In the genomic region with DNA sequence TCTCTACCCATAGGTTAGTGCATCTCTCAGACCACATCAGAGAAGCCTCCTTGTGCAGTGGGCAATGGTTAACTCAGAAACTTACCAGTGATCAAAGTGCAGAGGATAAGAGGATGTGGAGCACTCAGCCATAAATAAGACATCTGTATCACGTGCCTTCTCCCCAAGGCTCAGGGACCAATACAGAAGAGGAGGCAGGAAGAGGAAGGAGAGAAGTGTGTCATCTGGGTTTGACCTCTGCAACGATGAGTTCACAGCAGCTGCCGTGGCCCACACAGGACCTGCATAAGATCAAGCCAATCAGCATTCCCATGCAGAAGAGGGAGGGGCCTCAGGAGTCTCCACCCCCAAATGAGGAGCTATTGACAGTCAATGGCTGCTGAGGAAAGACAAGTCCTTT, we compare ENCODE assay signal across 14 mouse cellular contexts.
DNase-seq lines count a peak whose midpoint lies in the region; ATAC-seq and TF ChIP-seq lines count a peak whose summit lies in the region.
"Had no signal": no experiment of that assay in that cellular context is flagged by ENCODE, and none has a peak within 500 bp of the region (broad histone marks: within the 10 kb centered on the region; RNA-seq: fewer than 3 reads in every experiment).

No protein-coding gene starts in this region.

- H3K27me3 ChIP-seq in CH12.LX (replicated peaks), result peaks cover 43% of the 10 kb centered on the region
- H3K27me3 ChIP-seq in hindbrain, embryonic 16.5 days (replicated peaks; ENCODE audit: control insufficient read depth, insufficient read depth, low read length), result no peaks in the 10 kb centered on the region
- H3K27me3 ChIP-seq: embryonic facial prominence, embryonic 13.5 days; hindbrain, embryonic 12.5 days had no signal

- WGBS in hindbrain, embryonic 16.5 days, result 63% methylated on average over 3 of the region's 3 CpGs

- H3K79me2 ChIP-seq in CH12.LX (replicated peaks; ENCODE audit: control insufficient read depth, extremely low read depth, insufficient read depth, poor library complexity, severe bottlenecking), result no peaks in the 10 kb centered on the region

- no peak for TF ChIP-seq RAD21 in CH12.LX (IDR thresholded peaks at IDR 0.05; ENCODE audit: low read depth, low read length)

- in situ Hi-C loops in CH12.LX (cut with MboI; ENCODE audit: low pct_ligation_motif_present, low pct_unique_long_range_greater_than_20kb, low sequenced_read_pairs), result no loop called here
- in situ Hi-C loops in ES-E14 (cut with MboI; ENCODE audit: low sequenced_read_pairs in 2 of 2, unreplicated experiment in 2 of 2), result no loop called here

- TF ChIP-seq POLR2A in CH12.LX (IDR thresholded peaks at IDR 0.05; ENCODE audit: low read depth, low read length), result no peak

- dilution Hi-C loops in CH12.LX (cut with MboI; ENCODE audit: extremely low pct_ligation_motif_present, extremely low pct_unique_long_range_greater_than_20kb, low sequenced_read_pairs), result no loop called here

- ATAC-seq in hindbrain, embryonic 16.5 days, result no peak
- no peak for ATAC-seq in megakaryocyte, adult 5-6 weeks (ENCODE audit: poor library complexity, severe bottlenecking)

- TF ChIP-seq EP300 in CH12.LX (IDR thresholded peaks at IDR 0.05; ENCODE audit: low read length), result no peak

- H3K36me3 ChIP-seq in CH12.LX (replicated peaks in 1 of 2; ENCODE audit: control insufficient read depth in 1 of 2, insufficient read depth in 1 of 2, low read length in 1 of 2) (no peaks in the 10 kb centered on the region), ES-E14 (ENCODE audit: control insufficient read depth, insufficient read depth, low read length, poor library complexity, severe bottlenecking) (no peaks in the 10 kb centered on the region)
- no peaks in the 10 kb centered on the region for H3K36me3 ChIP-seq in hindbrain, embryonic 16.5 days (ENCODE audit: control insufficient read depth, insufficient read depth, low read length)
- H3K36me3 ChIP-seq: embryonic facial prominence, embryonic 13.5 days; hindbrain, embryonic 12.5 days had no signal

- H3K4me3 ChIP-seq in CH12.LX (replicated peaks in 1 of 3; ENCODE audit: low read depth in 2 of 3, low read length in 2 of 3, poor library complexity in 1 of 3) (no peak overlapping the region), ES-E14 (ENCODE audit: insufficient read depth in 1 of 2, low read depth in 1 of 2, low read length in 2 of 2, poor library complexity in 1 of 2, severe bottlenecking in 1 of 2) (no peak overlapping the region)
- no peak overlapping the region for H3K4me3 ChIP-seq in hindbrain, embryonic 16.5 days (ENCODE audit: low read length)
- H3K4me3 ChIP-seq: embryonic facial prominence, embryonic 13.5 days; hindbrain, embryonic 12.5 days; layer of hippocampus, adult 2 months had no signal

- H3K9me3 ChIP-seq in CH12.LX (replicated peaks; ENCODE audit: low read length) (no peaks in the 10 kb centered on the region), ES-E14 (ENCODE audit: control insufficient read depth, insufficient read depth, low read depth, low read length) (no peaks in the 10 kb centered on the region)
- H3K9me3 ChIP-seq in hindbrain, embryonic 16.5 days (ENCODE audit: control insufficient read depth, low read length), result no peaks in the 10 kb centered on the region
- H3K9me3 ChIP-seq: embryonic facial prominence, embryonic 13.5 days; hindbrain, embryonic 12.5 days had no signal

- H3K27ac ChIP-seq in CH12.LX (ENCODE audit: insufficient read depth, low read depth), result no peak overlapping the region
- H3K27ac ChIP-seq in ES-E14 (ENCODE audit: insufficient read depth, low read depth, low read length, poor library complexity, severe bottlenecking), result no peak overlapping the region
- no peak overlapping the region for H3K27ac ChIP-seq in hindbrain, embryonic 16.5 days (ENCODE audit: low read depth, low read length)
- H3K27ac ChIP-seq: embryonic facial prominence, embryonic 13.5 days; hindbrain, embryonic 12.5 days; layer of hippocampus, adult 2 months had no signal

- no peak for TF ChIP-seq CTCF in CH12.LX (conservative IDR thresholded peaks at IDR 0.05 in 1 of 2, IDR thresholded peaks at IDR 0.05 in 1 of 2; ENCODE audit: low read depth in 2 of 2, low read length in 2 of 2)

- H3K4me1 ChIP-seq in CH12.LX (ENCODE audit: control insufficient read depth in 1 of 2, insufficient read depth in 2 of 2), result no peaks in the 10 kb centered on the region
- no peaks in the 10 kb centered on the region for H3K4me1 ChIP-seq in ES-E14 (ENCODE audit: control insufficient read depth in 2 of 2, insufficient read depth in 2 of 2, low read length in 2 of 2, poor library complexity in 1 of 2)
- H3K4me1 ChIP-seq in hindbrain, embryonic 16.5 days (ENCODE audit: control insufficient read depth, insufficient read depth, low read depth, low read length), result no peaks in the 10 kb centered on the region

- DNase-seq in CH12.LX (ENCODE audit: extremely low read depth) (peak; percentile 20), ES-E14 (ENCODE audit: low read depth, low spot score) (peak; percentile 12)
- DNase-seq in kidney, adult 18-20 months, result peak; percentile 29
- peak; percentile 38 for DNase-seq in kidney, postnatal 14 days
- DNase-seq in cerebellum, adult 11-12 months, result no peak
- DNase-seq: adrenal gland, adult 2 months; cerebellum, adult 18-20 months; lung, postnatal 14 days had no signal

- no peak overlapping the region for H3K4me2 ChIP-seq in CH12.LX (ENCODE audit: insufficient read depth, low read depth, poor library complexity, severe bottlenecking)
- H3K4me2 ChIP-seq in hindbrain, embryonic 16.5 days (ENCODE audit: low read length), result no peak overlapping the region
- H3K4me2 ChIP-seq: embryonic facial prominence, embryonic 13.5 days; hindbrain, embryonic 12.5 days; midbrain, embryonic 11.5 days had no signal

- no peak overlapping the region for H3K9ac ChIP-seq in CH12.LX (ENCODE audit: insufficient read depth, low read depth)
- H3K9ac ChIP-seq in ES-E14 (ENCODE audit: insufficient read depth, low read depth, low read length, poor library complexity, severe bottlenecking), result no peak overlapping the region
- no peak overlapping the region for H3K9ac ChIP-seq in hindbrain, embryonic 16.5 days (ENCODE audit: low read depth, low read length)
- H3K9ac ChIP-seq: embryonic facial prominence, embryonic 13.5 days; hindbrain, embryonic 12.5 days had no signal

TF ChIP-seq in CH12.LX, 34 proteins besides CTCF, POLR2A, EP300 and RAD21:
- no peak for TF ChIP-seq KAT2A (IDR thresholded peaks at IDR 0.05; ENCODE audit: insufficient replicate concordance, low read length)
- TF ChIP-seq ETS1 (conservative IDR thresholded peaks at IDR 0.05; ENCODE audit: low read depth, low read length), result no peak
- TF ChIP-seq JUND (conservative IDR thresholded peaks at IDR 0.05; ENCODE audit: low read depth, low read length), result no peak

TF ChIP-seq in ES-E14, 5 proteins besides CTCF, POLR2A, EP300 and RAD21:
- TF ChIP-seq CHD2 (IDR thresholded peaks at IDR 0.05; ENCODE audit: low read depth, low read length), result no peak
- TF ChIP-seq MAFK (IDR thresholded peaks at IDR 0.05; ENCODE audit: insufficient read depth, low read depth, low read length), result no peak
